Mouse (Mus musculus) limb, embryonic 11.5 days (tissue): Measurements from ENCODE around the gene Coa7. TPM values are rescaled to one million over a fixed set of nuclear protein-coding genes. Genes with fewer than 3 reads are reported as not detected.

ENCODE experiments used
- polyA plus RNA-seq: library from polyadenylated mRNA; unstranded; fragments of >200 nt; fragmentation: Nextera tagmentation; extraction: Ambion mirVana; gene quantifications from 2 replicates; pipeline ENCODE4 v1.2.1, GENCODE M21; 2014

The Coa7 gene
- polyA plus RNA-seq, 1 experiment from 2014 or later: 56.3 TPM

Other genes starting within 250 kb of the Coa7 start
- 0.35 and 1.0 TPM in 2 replicates for gene Podn, start 231.7 kb upstream of the Coa7 start, polyA plus RNA-seq
- gene Scp2, start 183.1 kb upstream of the Coa7 start, polyA plus RNA-seq: 147 and 161 TPM in 2 replicates
- 36.7 and 38.3 TPM in 2 replicates for gene Echdc2, start 162.7 kb upstream of the Coa7 start, polyA plus RNA-seq
- gene Zyg11a, start 110.1 kb upstream of the Coa7 start, polyA plus RNA-seq: 0.08 and 0.18 TPM in 2 replicates
- gene Zyg11b, start 27.0 kb upstream of the Coa7 start, polyA plus RNA-seq: 14.6 and 15.1 TPM in 2 replicates
- gene Shisal2a, start 55.2 kb downstream of the Coa7 start, polyA plus RNA-seq: 6.8 and 8.6 TPM in 2 replicates
- 51.7 and 53.6 TPM in 2 replicates for gene Gpx7, start 78.8 kb downstream of the Coa7 start, polyA plus RNA-seq
- 124 and 125 TPM in 2 replicates for gene Tut4, start 131.3 kb downstream of the Coa7 start, polyA plus RNA-seq